Mouse (Mus musculus): ENCODE measurements around the gene Alox12b.

Alox12b gene

GRCm38 (mm10) chr11:69156800-69157199 is at the start of gene Alox12b:
Gene Alox12b, plus strand, starts transcription at chr11:69156989.
- no peak for DNase-seq (ENCODE audit: low read depth, low spot score)

- DNase-seq (ENCODE audit: low read depth, low spot score) = no peak
These were observed 49.1 kb upstream of the Alox12b start for GRCm38 (mm10) chr11:69107676-69108075.

GRCm38 (mm10) chr11:69108223-69108622 is 48.6 kb upstream of the Alox12b start:
- no peak for DNase-seq (ENCODE audit: low read depth, low spot score)

- no peak for DNase-seq (ENCODE audit: low read depth, low spot score)
These were observed 47.5 kb upstream of the Alox12b start for GRCm38 (mm10) chr11:69109032-69109900.

GRCm38 (mm10) chr11:69110319-69111046 is 46.3 kb upstream of the Alox12b start:
- DNase-seq (ENCODE audit: low read depth, low spot score) = no peak

- DNase-seq (ENCODE audit: low read depth, low spot score) = no peak
These were observed 45.6 kb upstream of the Alox12b start for GRCm38 (mm10) chr11:69111051-69111810.

GRCm38 (mm10) chr11:69111865-69112264 is 44.9 kb upstream of the Alox12b start:
- DNase-seq (ENCODE audit: low read depth, low spot score) = no peak

- DNase-seq (ENCODE audit: low read depth, low spot score) = no peak
These were observed 42.8 kb upstream of the Alox12b start for GRCm38 (mm10) chr11:69114018-69114417.

GRCm38 (mm10) chr11:69114621-69115020 is 42.2 kb upstream of the Alox12b start:
- DNase-seq (ENCODE audit: low read depth, low spot score) = no peak

GRCm38 (mm10) chr11:69116843-69117242 is 39.9 kb upstream of the Alox12b start:
- no peak for DNase-seq (ENCODE audit: low read depth, low spot score)

GRCm38 (mm10) chr11:69117737-69118695 is 38.8 kb upstream of the Alox12b start:
- no peak for DNase-seq (ENCODE audit: low read depth, low spot score)

- DNase-seq (ENCODE audit: low read depth, low spot score) = peak; percentile 84
These were observed 38.0 kb upstream of the Alox12b start for GRCm38 (mm10) chr11:69118765-69119164.

GRCm38 (mm10) chr11:69119446-69120155 is 37.2 kb upstream of the Alox12b start:
- DNase-seq (ENCODE audit: low read depth, low spot score) = no peak

GRCm38 (mm10) chr11:69120221-69121000 is 36.4 kb upstream of the Alox12b start, which contains the start of gene Hes7:
Gene Hes7, plus strand, starts transcription at chr11:69120404.
- DNase-seq (ENCODE audit: low read depth, low spot score) = no peak

- DNase-seq (ENCODE audit: low read depth, low spot score) = no peak
These were observed 35.6 kb upstream of the Alox12b start for GRCm38 (mm10) chr11:69121001-69121740.

- DNase-seq (ENCODE audit: low read depth, low spot score) = no peak
These were observed 35.0 kb upstream of the Alox12b start for GRCm38 (mm10) chr11:69121741-69122335.

- DNase-seq (ENCODE audit: low read depth, low spot score) = no peak
These were observed 34.3 kb upstream of the Alox12b start, which contains the start of gene 9130213A22Rik for GRCm38 (mm10) chr11:69122336-69122951. Gene 9130213A22Rik, minus strand, starts transcription at chr11:69122589.

Data from retina, adult 2 months (tissue).